Mouse (Mus musculus) CD4-positive helper T cell, adult 2 months (primary cell): ENCODE results near the gene Golph3.

Experiments used
- DNase-seq: peaks from one replicate; pipeline ENCODE4 v3.0.0-alpha.2; 2012; ENCODE audit warnings: low read depth, missing footprints, low spot score

Gene Golph3

DNA sequence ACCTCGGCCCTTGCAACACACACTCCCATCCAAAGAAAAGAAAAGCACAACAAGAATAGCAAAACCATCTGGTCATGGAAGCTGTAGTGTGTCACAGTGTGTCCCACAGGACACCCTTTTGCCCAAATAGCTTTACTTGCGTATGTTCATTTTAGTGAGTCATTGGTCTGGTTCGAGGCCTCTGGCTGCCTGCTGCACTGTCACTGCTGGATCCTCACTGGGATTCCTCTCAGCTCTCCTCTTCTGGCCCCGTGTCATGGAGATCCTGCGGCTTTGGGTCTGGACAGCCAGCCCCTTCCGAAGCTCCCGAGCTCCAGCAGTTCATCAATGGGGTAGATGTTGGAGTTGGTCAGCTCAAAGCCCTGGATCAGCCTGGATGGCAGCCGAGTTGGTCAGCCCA, 2.8 kb upstream of the Golph3 start:
- DNase-seq: no peak

DNA sequence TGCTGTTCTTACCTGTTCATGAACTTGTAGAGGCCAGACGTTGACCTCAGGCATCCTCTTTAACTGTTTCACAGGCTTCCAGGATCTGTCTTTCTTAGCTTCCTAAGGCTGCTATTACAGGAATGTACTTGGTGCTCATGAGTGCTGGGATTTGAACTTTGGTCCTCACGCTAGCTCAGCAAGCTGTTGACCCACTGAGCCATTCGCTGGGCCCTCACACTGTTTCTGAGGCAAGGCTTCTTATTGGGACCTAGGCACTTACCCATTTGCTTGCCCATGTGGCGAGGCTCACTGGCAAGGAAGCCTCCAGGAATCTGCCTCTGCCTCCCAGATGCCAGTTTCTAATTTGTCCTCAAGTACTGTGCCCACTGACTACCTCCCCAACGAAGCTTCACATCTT, 1.4 kb upstream of the Golph3 start:
- DNase-seq: no peak

DNA sequence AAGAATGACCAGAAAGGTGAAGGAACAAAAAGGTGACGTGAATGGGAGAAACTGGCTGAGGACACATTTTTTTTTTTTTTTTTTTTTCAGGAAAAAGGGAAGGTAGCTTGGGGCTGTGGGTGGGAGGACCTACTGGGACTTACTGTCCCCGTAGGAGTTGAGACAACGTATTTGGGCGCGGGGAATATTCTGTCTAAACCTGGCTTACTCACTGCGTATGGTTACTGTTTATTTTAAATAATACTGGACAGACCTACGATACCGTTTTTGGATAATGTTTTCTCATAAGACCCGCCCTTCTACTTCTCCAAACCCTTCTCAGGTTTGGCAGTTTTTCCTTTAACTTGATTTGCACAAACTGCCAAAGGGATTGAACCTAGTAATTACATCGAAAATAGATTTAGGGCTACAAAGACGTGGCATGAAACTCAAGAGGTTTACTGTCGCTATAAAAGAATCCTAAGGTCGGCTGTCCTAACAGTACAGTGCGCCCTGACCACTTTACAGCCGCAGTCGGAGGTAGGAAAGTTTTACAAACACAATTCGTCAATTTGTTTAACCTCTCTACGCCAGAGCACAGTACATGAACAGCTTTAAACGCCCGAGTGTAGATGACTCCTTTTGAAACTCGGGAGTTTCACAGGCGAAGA, 684 bp upstream of the Golph3 start:
- DNase-seq: no peak

DNA sequence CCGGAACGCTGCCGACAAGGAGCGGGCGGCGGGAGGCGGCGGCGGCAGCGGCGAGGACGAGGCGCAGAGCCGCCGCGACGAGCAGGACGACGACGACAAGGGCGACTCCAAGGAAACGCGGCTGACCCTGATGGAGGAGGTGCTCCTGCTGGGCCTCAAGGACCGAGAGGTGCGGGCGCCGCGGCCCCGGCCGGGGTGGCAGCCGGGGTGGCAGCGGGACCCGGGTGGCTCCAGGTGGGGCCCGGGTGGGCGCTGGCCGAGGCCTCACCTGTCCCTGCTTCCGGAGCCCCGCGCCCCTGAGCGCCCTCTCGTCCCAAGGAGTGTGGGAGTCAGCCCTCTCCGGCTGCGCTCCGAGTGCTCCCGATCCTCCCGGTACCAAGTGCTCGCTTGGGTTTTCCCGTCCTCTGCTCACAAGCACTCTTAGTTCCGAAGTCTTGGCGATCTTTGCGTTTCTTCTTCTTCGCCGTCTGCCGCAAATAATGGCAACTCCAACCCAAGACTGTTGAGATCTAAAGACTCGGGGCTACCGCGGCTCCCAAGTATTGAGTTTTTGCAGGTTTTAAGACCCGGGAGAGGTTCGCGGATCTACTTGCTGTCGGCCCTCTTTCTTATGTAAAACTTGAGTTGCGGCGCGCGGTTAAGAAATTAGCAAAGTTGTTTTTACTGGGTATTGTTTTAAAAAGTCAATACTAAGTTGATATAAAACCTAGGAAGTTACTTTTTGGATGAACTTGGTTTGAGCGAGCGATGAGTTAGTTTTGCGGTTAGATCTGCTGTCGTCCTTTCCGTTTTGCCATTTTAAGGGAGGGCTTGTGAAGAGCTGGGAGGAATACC, 755 bp downstream of the Golph3 start, which contains the start of gene 1810049J17Rik:
Gene 1810049J17Rik, minus strand, starts transcription at position 112 of the 834 bp plus-strand sequence.
- DNase-seq: peak; percentile 70

DNA sequence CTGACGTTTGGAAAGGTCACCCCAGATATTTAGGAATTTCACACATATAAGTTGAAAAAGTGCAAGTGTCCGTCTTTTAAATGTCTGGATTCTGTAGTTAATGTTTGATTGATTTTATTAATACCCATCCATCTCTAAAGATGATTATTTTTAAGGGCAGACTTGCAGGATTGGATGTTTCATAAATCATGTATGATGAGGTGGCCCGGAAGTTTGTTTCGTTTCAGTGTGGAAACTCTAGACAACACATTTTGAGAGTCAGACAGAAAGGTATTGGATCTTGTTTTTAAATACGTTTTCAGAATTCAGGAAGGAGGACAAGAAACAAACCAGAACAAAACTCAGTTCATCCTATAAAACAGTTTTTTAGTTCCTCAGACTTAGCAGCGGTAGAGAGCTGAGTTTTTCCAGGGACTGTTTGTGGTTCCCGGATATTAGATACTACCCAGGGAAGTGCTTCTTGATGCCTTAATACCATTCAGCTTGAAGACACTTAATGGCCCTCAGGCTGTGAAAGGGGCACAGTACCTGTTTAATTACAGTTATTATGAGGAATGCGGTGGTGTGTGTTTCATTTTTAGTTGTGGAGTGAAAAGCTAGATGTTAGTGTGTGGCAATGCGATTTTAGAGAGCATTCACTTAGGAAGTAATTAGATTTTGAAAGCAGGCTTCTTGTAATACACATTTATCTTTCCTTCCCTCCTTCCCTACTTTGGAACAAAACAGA, 1.6 kb downstream of the Golph3 start:
- peak; percentile 62 for DNase-seq

DNA sequence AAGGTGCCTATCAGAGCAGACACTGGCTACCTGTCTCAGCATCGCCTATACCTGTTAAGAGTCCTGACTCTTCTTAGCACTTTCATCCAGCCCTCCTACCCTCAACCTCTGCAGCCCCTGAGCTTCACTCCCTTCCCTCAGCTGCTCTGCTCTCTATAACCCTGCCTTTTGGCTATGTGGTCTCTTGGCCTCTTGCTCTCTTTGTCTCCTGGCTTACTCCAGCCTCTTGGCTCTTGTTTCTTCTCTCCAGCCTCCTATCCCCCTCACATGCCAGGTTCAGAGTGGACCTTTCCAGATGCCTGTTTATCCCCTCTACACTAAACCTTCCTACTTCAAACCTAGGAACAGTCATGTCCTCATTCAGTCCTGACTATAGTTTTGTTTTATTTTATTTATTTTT, 3.1 kb downstream of the Golph3 start:
- no peak for DNase-seq

DNA sequence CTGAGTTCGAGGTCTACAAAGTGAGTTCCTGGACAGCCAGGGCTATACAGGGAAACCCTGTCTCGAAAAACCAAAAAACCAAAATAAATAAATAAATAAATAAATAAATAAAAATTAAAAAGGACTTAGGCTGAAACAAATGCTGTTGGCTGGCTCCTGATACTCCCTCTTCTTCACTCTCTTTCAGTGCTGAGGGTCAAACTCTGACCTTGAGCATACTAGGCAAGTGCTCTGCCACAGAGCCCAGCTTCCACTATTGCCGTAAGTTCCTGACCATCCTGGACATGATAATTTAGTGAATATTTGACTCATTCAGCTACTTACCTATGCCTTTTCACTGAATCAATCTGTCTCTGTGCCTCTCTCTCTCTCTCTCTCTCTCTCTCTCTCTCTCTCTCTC, 9.1 kb downstream of the Golph3 start:
- no peak for DNase-seq

DNA sequence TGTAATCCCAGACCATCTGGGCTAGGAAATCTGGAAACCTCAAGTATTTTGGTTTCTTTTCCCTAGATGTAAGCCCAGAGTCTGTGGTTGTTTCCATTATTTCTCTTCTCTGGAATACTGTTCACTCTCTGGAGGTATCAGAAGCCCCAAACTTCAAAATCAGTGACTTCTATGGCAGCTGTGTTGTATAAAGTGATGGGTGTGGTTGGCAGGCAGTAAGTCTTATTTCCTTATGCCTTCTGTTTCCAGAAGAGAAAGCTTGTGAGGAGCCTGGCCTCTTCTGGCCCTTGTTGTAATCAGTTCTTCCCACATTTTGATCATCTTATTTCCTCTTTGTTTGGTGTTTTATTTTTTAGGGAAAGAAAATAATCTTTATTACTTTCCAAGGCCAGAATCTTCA, 9.6 kb downstream of the Golph3 start:
- DNase-seq: no peak

DNA sequence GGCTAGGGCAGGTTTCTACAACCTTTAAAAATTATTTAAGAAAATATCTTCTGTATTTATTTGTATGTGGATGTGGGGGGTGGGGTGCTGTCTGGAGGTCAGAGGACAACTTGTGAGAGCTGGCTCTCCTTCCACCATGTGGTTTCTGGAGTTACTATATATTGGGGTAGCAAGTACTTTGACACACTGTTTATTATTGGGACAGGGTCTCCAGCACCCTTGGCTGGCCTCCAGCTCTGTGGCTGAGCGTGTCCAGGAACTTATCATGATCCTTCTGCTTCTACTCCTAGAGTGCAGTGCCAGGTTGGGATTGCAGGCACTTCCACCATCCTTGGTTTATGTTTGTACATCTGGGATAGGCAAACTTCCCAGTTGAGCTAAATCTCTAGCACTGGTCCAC, 10.1 kb downstream of the Golph3 start:
- no peak for DNase-seq

DNA sequence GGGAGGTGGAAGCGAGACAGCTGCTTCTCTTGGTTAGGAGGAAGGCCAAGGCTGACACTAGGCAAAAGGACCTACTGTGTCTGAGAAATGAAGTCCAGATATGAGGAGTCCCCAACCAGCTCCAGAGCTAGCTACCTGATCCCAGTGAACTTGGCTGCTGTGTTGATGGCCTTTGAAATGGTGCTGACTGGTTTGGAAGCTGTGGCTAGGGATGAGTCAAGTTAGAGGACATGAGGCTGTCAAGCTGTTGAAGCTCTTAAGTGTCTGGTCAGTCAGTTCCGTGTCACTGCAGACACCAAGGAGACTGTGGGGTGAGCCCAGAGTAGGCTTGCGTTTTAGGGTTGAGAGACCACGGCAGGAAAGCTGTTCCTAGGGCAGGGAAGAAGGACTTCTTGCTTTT, 13.1 kb downstream of the Golph3 start:
- no peak for DNase-seq

DNA sequence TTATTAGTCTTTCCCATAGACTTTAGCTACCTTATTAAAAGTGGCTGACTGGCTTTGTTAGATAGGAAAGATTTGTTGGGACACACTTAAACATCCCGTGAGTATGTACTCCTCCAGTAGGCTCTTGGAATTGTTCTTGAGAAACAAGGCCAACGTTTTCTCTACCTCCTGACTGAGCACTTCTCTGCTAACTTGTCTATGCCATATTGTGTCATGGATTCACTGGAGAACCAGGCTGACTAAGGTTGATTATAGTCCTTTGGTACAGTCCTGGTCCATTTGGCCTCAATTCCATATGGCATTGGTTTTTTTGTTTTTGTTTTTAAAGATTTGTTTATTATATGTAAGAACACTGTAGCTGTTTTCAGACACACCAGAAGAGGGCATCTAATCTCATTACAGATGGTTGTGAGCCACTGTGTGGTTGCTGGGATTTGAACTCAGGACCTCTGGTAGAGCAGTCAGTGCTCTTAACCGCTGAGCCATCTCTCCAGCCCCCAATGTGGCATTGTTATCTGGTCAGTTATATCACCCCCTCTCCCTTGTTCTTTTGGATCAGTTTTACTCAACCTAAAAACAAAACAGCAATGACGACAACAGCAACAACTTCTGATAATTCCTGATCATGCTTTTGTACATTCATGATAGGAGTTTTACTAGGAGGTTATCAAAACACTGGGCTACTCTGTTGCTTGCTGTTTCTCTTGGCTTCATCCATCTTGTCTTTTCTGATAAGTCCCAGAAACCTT, 16.0 kb downstream of the Golph3 start:
- DNase-seq: no peak

DNA sequence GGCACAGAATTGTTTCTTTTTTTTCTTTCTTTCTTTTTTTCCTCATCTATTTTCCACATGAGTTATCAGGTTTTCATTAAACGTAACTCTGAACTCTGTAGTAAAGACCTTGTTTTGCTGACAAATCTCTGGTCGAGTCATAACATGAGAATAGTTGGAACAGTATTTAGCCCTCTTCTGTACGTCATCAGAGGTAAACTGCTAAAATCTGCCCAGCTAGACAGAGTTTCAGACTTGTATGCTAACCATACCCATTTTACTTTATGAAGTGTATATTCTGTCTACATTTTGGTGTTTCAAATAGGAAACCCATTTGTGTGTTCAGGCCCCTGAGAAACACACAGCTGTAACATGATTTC, 16.5 kb downstream of the Golph3 start:
- no peak for DNase-seq

DNA sequence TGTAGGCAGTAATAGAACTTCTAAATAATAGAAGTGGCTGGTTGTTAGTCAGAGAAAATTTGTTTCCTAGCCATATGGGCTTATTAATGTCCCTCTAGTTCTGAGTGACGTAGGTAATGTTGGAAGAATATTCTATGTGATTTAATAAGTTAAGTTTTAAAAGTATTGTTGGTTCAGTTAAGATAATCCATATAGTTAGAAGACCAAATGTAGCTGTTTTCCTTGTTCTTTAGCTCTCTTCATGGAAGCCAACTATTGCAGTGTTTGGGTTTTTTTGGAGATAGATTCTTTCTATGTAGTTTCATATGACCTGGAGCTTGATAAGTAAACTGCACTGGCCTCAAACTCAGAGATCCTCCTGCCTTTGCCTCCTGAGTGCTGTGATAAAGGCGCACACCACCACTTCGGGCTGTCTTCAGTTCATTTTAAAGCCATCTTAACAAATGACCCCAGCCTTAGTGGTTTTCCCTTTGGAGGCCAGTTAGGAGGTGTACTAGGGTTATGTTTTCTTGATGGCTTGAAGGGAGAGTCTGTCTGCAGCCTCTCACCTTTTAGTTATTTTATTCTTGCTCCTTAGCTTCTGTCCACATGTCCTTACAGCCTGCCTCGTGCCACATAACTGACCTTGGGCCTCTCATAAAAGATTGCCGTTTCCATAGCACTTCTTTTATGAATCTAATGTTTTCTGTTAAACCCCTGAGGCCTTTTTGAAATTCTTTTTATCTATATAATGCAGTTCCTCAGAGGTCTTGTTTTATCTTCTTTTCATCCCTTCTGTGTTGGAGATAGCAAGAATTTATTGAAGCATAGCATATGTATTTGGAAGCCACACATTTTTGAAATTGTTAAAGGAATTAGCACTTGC, 19.5 kb downstream of the Golph3 start:
- DNase-seq: no peak

DNA sequence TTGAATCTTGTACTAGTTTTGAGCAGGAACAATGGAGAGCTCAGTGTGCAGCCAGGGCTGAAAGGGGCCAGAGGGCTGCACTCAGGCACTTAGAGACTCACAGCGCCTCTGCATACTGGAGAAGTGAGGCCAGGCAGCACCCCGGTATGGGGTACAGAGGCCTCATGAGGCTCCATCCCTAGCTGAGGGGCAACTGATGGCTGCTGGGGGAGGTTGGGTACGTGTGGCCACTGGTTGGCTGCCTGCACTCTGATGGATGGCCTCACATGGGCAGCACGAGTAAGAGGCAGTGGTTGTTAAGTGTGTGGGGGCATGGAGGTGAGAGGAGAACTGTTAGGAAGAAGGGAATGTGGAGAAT, 20.1 kb downstream of the Golph3 start:
- DNase-seq: no peak

DNA sequence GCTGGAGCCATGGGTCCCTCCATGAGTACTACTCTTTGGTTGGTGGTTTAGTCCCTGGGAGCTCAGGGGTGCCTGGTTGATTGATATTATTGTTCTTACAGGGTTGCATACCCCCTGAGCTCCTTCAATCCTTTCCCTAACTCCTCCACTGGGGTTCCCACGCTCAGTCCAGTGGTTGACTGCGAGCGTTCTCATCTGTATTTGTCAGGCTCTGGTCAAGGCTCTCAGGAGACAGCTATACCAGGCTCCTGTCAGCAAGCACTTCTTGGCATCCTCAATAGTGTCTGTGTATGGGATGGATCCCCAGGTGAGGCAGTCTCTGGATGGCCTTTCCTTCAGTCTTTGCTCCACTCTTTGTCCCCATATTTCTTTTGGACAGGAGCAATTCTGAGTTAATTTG, 25.7 kb downstream of the Golph3 start:
- DNase-seq: no peak

DNA sequence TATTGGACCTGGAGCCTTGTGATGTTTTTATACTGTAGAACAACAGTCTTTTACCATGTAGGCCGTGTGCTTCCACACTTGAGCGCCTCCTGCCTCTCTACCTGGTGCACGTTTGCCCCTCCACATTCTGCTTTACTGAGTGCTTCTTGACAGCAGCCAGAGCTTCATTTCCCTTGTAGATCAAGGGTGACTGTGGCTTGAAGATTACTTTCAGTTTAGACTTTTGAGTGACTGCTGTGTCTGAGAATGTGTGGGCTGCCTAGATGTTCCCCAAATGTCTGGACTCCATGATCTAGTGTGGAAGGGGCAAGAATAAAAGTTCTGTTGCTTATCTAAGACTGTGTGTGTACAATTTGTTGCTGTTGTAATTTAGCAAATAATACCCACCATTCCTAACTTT, 27.7 kb downstream of the Golph3 start:
- peak; percentile 47 for DNase-seq

DNA sequence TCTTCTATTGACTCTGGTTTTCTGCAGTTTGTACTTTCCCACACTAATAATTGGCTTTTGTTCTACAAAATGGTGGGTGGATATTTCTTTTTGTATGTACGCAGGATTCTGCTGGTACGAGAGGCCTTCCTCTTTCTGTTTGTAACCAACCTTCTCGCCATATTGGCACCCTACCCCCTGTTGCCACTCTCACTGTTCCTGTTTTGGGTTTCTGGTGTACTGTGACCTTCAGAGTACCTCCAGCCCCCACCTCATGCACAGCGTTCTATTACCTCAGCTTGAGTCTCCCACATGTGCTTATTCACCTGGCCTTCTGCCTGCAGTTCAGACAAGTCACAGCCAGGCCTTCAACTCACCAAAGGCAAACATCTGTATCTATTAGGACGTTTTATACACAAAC, 28.6 kb downstream of the Golph3 start:
- DNase-seq: no peak

DNA sequence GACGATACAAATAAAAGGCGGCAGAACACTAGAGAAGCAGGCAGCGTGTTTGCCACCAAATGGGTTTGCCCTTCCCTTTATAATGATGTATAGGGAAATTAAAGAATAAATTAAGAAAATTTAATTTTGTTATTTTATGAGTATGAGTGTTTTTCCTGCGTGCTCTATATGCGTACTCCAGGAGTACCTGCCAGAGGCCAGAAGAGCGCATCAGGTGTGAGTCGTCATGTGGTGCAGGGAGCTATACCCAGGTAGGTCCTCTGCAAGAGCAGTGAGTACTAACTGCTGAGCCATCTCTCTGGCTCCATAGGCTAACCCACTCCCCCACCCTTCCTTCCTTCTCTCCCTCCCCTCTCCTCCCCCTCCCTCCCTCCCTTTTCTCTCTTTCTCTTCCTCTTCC, 30.2 kb downstream of the Golph3 start:
- DNase-seq: no peak

DNA sequence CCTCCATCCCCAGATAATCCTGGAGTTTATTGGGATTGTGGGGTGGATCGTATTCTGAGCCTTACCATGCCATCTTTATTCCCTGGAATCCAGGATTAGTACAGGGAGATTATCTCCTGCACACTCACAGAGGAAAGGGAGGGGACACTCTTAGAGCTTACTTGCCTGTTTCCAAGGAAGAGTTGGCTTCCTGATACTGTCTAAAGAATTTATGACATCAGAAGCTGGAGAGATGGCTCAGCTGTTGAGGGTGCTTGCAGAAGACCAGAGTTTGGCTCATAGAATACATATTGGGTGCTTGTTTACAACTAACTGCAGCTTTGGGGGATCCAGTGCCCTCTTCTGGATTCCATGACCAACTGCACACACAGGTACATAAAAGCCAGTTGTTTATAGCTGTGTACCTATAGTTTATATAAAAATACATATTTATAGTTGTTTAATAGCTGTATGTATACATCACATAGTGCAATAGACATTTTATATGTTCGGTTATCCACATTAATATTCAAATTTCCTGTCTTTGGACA, 33.1 kb downstream of the Golph3 start:
- no peak for DNase-seq

DNA sequence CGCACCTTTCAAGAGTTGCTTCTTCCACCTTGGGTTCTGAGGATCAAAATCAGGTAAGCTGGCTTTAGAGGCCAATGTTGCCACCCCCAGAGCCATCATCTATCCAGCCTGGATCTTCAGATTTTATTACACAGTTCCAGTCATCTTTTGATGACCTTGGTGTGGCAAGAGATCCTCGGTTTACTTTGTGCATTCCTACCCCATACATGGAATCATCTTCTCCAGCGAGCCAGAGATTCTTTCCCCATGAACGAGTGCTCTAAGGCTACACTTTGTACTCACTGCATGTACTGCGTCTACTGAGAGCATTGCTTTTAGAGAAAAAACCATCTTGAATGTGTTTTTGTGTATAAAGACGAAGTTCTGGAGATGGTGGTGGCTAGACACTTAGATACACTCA, 34.0 kb downstream of the Golph3 start:
- no peak for DNase-seq

DNA sequence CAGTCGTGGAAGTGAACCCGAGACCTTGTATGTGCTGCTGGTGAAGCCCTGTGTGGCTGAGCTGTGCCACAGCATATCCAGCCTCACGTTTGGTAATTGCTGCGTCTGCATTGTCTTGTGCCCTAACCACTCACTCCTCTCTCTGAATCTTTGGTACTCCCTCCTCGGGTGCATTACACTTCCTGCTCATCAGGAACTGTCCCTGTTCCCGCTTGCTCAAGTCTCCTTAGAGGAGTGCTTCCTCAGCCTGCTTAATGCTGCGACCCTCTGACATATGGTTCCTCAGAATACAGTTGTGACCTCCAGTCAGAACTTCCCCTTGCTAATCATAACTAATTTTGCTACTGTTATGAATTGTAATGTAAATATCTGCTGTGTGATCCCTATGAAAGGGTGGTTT, 34.7 kb downstream of the Golph3 start:
- DNase-seq: no peak
